Mouse (Mus musculus) T-helper 2 cell (primary cell): ENCODE data around the gene Opn3.

ENCODE experiments used
- in situ Hi-C: fragments of 300-600 bp; cut with MboI, MseI; formaldehyde crosslinking; loops from one replicate; pipeline ENCODE4 v1.15.1; 2025; ENCODE audit warnings: high pct_unique_total_duplicates

Gene Opn3

GRCm38 (mm10) chr1:175659900-175660299 is 32.7 kb downstream of the Opn3 start:
- in situ Hi-C loops, result no loop called here

DNA sequence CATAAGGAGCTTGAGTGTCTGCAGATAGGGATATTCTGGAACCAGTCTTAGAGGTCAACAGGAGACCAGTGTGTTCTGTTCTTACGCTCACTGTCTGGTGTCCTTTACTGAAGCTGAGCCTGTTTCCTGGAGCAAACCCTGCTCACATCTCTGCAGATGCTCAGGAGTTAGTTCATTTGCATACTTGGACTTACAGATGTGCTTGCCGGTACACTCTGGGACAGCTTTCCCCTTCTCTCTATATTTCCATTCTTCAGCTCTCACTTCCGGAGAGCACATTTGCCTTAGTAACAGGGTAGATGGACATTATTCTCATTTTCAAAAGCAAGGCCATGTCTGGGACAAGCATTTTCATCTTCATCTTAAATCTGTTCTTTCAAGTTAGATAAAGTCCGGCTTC is 44.0 kb downstream of the Opn3 start:
- in situ Hi-C loops, result no loop called here

DNA sequence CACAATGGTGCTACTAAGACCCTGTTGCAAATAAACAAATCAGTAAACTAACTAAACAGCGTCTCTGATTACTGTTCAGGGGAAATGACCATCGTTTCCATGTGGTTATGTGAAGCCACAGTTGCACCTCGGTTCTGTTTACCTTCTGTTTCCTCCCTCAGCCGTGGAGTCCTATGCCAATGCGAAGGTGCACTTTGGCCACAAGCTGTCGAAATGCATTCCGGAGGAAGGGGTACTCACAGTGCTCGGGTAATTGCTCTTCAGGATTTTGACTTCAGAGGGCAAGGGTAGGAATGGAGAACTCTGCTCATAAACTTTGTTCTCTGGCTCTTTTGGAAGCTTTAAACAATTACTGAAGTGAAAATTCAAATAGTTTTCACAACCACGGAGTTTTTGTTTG is 45.6 kb downstream of the Opn3 start:
- in situ Hi-C loops, result no loop called here

DNA sequence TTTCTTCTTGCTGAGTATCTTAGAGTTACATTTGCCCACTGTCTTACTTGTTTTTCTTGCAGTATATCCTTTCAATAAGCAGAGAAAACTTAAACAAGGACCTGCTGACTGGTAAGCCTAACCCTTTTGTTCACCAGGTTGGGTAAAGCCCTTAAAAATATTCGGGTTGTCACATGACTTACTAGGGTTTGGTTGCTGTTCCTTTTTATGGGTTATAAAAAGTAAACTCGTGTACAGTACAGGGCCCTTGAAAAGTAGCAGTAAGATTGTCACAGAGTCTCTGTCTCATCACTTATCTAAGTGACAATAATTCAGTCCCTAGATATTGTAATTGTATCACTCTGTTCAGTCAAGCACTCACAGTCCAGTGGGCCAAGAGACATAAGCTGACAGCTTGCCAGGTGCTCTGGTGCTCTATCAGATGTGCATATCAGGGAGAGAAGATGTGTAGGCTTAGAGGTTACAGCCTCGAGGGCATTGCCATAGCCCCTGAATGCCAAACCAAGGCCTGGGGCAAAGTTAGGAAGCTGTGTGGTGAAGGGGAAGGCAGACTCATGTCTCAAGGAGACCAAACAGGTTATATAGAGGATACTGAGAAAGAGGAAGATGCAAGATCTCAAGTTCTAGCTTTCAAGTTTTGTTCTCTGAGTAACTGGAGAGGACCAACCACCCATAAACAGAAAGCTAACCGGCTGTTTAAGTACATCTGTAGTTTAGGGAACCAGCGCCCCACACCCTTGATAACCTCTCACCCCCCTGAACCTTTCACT is 48.9 kb downstream of the Opn3 start:
- in situ Hi-C loops, result loop anchor here (5.0 kb wide), 1 partner anchor 39 kb away; no protein-coding TSS in a partner anchor

DNA sequence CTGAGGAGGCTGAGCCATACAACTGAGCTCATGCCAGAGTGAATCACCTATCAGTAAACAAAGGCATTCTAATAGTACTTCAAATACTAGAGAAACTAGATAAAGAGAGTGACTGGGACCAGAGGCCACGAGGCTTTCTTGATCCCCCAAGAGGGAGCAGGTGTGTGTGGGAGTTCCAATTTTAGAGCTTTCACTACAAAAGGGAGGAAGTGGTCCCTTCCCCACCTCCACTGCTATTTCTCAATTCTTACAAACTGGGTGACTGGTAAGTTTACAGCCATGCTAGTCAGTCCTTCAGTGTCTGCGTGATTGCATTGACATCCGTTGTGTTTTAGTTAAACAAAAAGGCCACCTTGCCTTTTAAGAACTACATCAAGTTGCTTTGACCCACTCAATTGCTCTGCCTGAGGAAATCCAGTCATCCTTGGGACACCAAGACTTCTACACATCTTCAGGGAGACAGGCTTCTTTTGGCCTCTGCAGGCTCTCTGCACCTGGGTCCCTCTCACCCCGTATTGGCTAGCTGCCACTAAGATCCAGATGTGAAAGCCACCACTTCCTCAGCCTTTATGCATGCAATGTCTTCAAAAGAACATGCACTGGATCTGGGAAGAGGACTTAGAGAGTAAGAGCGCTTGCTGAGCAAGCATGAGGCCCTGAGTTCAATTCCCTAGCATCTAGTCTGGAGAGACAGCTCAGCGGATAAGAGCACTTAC is 52.0 kb downstream of the Opn3 start:
- in situ Hi-C loops, result loop anchor here (5.0 kb wide), 1 partner anchor 42 kb away; no protein-coding TSS in a partner anchor

GRCm38 (mm10) chr1:175639072-175639471 is 53.5 kb downstream of the Opn3 start:
- in situ Hi-C loops, result no loop called here

GRCm38 (mm10) chr1:175637677-175638076 is 54.9 kb downstream of the Opn3 start:
- in situ Hi-C loops, result no loop called here

DNA sequence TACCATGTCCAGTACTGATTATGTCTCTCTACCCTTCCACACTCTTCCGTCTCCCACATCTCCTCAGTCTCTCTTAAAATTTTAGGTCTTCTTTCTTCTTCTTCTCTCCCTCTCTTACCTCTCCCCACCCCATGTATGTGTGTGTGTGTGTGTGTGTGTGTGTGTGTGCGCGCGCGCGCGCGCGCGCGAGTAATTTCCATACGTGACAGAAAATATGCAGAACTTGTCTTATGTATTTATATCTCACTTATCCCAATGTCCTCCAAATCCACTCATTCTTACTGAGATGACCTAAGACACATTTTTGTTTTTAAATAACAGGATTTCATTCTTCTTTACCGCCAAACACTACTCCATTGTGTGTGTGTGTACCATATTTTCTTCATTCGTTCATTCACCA is 60.1 kb downstream of the Opn3 start:
- in situ Hi-C loops, result no loop called here

GRCm38 (mm10) chr1:175631721-175632221 is 60.8 kb downstream of the Opn3 start:
- in situ Hi-C loops, result no loop called here

- in situ Hi-C loops, result no loop called here
Observed at GRCm38 (mm10) chr1:175631080-175631479, 61.5 kb downstream of the Opn3 start.

DNA sequence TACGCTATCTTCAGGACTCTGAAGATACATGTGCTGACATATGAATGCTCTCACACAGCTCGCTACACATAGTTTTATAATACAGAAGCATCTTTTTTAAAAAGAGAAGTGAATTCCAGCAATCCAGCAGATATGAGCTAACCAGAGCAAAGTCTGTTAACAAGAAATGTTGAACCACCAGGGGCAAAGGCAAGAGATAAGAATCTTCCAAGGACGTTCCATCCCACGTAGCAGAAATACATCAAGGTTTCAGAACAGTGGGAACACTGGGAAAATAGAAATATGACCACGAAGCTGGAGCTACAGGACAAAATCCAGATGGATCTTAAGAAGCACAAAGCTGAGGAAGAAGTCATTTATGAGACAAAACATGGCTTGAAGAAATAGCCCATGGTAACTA is 62.2 kb downstream of the Opn3 start:
- in situ Hi-C loops, result no loop called here

GRCm38 (mm10) chr1:175629248-175629647 is 63.3 kb downstream of the Opn3 start:
- in situ Hi-C loops, result loop anchor here (5.0 kb wide), 1 partner anchor 68 kb away; the partner anchor contains the start of gene Wdr64

GRCm38 (mm10) chr1:175625990-175626692 is 66.4 kb downstream of the Opn3 start:
- in situ Hi-C loops, result loop anchor here (5.0 kb wide), 1 partner anchor 71 kb away; the partner anchor contains the start of gene Wdr64

- in situ Hi-C loops, result loop anchor here (5.0 kb wide), 1 partner anchor 72 kb away; the partner anchor contains the start of gene Wdr64
Observed at GRCm38 (mm10) chr1:175625257-175625879, 67.2 kb downstream of the Opn3 start, which contains the start of gene Fh1. Fh1 (minus strand) TSS chr1:175625635.

- in situ Hi-C loops, result loop anchor here (5.0 kb wide), 1 partner anchor 259 kb away; the partner anchor contains the start of gene Exo1
Observed at GRCm38 (mm10) chr1:175623656-175624055, 68.9 kb downstream of the Opn3 start.

DNA sequence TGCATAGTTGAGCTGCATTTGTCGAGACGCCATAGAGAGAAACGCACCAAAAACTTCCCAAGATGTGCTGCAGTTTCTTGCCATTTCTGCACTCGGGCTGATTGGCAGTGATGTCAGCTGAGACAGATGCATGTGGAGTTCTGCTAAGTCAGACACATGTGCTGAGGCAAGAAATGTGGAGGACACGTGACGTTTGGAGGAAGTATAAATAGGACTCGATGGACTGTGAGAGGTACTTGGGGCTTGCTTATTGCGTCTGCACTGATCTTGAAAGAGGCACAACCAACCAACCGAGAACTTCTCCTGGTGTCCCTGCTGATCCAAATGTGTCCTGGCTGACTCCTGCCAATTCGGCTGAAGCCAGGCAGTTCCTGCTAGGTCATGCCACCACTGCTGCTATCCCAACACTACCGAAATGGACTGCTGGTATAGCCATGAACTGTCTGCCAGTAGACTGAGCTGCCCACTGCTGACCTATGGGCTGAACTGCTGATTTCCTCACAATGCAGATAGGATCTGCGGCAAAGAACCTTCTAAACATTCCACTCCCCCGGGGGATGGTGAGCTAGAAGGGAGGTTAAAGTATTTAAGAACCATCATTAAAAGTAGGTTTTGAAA is 72.7 kb downstream of the Opn3 start, which contains the start of gene Kmo:
TSS of gene Kmo (plus strand) at position 568 of the 618 bp plus-strand sequence.
- in situ Hi-C loops, result loop anchor here (5.0 kb wide), 1 partner anchor 262 kb away; the partner anchor contains the start of gene Exo1

DNA sequence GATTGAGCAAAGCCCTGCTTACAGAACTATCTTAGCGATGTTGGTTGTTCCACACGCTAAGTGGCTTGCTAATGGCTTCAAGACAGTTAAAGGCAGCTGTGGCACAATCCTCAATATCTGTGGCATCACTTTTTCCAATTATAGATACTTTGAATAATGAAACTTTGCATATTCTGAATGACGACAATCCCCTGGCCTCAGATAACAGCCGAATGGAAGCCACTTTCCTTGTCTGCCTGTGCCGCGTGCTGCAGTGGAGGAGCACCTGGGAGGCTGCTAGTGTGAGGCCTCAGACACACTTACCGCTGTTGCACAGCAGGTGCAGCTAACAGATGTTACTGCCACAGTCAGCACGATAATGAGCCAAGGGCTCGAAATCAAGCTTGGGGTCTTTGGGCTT is 77.6 kb downstream of the Opn3 start:
- in situ Hi-C loops, result no loop called here
